Mouse (Mus musculus): ENCODE measurements around the gene Bcap31. TPM values are rescaled to one million over a fixed set of nuclear protein-coding genes. Genes with fewer than 3 reads are reported as not detected.
A peak's percentile ranks its signal among the peaks of the same experiment; 100 is the strongest.
"Not testable (repeated sequence)": the region's sequence is repeated elsewhere in the genome, so short reads cannot be mapped to it uniquely, and the experiment has no call there.

The Bcap31 gene
- total RNA-seq (2021) = 10 to 100 TPM; 74.8 to 90.1 TPM
- long read RNA-seq, experiment 1, transcript Bcap31-201 (8 exons, 1,219 nt) = major isoform, 55 of 60 reads
- long read RNA-seq, experiment 1, partial matches to known transcripts = 2 of 60 reads
- long read RNA-seq, experiment 1, other reads (novel, unspliced or antisense) = 3 of 60 reads
- long read RNA-seq, experiment 2, transcript Bcap31-201 (8 exons, 1,219 nt) = major isoform, 28 of 35 reads
- long read RNA-seq, experiment 2, partial matches to known transcripts = 4 of 35 reads
- long read RNA-seq, experiment 2, other reads (novel, unspliced or antisense) = 3 of 35 reads

DNA sequence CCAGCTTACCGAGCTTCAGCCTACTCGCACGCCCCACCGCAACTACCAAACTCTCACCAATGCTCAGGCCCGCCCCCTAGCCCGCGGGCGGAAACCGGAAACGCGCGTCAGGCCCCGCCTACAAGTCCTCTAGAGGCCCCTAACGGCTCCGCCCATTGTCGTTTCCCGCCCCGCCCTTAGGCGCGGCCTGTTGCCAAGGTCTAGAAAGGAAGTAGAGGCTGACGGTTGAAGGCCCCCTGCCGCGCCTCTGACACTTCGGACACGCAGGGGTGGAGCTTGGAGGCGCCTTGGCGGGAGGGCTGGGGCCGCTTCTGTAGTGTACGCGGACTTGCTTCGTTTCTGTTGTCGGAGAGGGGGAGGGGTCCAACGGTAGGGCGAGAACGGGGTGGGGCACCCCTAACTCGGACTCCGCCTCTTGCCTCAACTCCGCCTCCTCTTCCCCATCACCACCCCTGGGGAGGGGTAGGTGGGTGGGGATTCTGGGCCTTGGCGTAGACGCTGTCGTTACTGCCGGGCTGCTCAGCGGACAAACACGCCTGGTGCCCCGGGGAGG is at the start of gene Bcap31, which contains the start of gene Abcd1:
TSS of gene Bcap31 (minus strand) at position 67 of the 553 bp plus-strand sequence.
TSS of gene Abcd1 (plus strand) at position 489 of the 553 bp plus-strand sequence.
- peak; percentile 81 to 86 for DNase-seq (ENCODE audit: extremely low spot score in 1 of 2, low spot score in 2 of 2)
- intact Hi-C loops (cut with DNase I) = loop anchor here (5.0 to 10.0 kb wide), 2 partner anchors 66 to 219 kb away; partner anchors contain the start of gene Renbp
- H3K4me3 ChIP-seq = peak within 1 kb of the TSS; percentile 57
- no peak for TF ChIP-seq CTCF (IDR thresholded peaks at IDR 0.05)
- peak within 1 kb of the TSS; percentile 86 for H3K27ac ChIP-seq

DNA sequence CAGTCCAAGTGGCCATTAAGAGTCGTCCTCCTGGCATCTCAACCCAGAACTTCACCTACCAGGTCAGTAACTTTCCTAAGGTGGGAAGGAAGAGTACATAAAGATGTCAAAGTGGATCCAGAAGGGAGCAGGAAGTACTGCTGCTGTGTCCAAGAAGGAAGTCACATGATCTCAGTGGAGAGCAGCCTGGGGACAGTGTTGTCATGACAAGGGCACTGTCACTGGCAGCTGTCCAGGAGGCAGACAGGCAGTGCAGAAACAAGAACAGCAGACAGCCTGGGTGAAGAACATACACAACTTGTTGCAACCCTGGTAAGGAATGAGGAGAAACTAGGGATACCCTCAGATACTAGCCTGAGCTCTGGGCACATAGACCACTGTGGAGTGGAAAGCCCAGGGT is 49.3 kb upstream of the Bcap31 start:
- DNase-seq (ENCODE audit: extremely low spot score in 1 of 2, low spot score in 2 of 2) = no peak
- no peak for TF ChIP-seq CTCF (IDR thresholded peaks at IDR 0.05)
- intact Hi-C loops (cut with DNase I) = no loop called here
- Histone ChIP-seq H3K4me3 (no peak overlapping the region), H3K27ac (no peak overlapping the region)

DNA sequence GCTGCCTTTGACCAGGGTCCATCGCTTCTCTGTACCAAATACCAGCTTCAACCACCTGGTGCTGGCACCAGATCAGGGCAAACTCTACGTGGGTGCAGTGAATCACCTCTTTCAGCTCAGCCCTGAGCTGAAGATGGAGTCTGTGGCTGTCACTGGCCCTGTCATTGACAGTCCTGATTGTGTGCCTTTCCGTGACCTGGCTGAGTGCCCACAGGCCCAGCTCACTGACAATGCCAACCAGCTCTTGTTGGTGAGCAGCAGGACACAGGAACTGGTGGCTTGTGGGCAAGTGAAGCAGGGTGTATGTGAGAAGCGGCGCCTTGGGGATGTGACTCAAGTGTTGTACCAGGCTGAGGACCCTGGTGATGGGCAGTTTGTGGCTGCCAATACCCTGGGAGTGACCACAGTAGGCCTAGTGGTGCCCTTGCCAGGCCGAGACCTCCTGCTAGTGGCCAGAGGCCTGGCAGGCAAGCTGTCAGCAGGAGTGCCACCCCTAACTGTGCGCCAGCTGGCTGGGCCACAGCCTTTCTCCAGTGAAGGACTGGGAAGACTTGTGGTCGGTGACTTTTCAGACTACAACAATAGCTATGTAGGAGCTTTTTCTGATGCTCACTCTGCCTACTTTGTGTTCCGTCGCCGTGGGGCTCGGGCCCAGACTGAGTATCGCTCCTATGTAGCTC is 42.8 kb upstream of the Bcap31 start:
- no peak for TF ChIP-seq CTCF (IDR thresholded peaks at IDR 0.05)
- H3K4me3 ChIP-seq = no peak overlapping the region

DNA sequence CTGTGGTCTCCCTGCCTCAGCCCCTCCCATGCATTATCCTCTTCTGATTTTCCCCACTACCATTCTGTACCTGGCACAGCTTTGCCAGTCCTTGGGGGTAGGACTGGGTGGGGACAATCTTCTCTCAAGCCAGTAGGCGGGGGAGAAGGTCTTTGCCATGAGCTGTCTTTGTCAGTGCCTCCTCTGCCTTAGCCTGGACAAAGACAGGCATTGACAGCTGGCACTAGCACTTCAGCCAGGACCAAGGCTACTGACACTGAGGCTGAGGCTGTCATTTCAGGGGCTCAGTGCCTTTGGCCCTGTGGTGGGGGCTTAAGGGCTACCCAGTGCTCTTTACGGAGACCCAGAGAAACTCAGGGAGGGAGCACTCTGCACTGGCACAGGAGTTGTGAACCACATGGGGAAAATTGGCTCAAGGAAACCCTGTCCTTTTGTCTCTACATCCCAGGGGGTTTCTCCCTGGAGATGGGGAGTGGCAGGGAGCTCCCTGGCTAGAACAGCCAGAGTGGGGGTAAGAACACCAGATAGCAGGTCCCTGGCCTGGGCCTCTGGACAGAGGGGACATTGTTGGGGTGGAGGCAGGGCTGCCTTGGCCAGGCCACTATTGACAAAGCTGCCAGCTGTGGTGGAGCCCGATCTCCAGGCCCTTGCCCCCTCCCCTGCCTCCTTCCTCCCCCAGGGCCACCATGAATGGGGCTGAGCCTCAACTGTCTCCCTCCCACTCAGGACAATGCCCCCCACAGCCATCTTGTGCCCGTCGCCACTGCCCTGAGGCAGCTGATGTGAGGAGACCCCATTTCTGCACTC is 40.6 kb upstream of the Bcap31 start, which contains the start of gene Plxnb3:
TSS of gene Plxnb3 (plus strand) at position 757 of the 807 bp plus-strand sequence.
- no peak within 1 kb of the TSS for H3K4me3 ChIP-seq
- intact Hi-C loops (cut with DNase I) = no loop called here
- peak within 1 kb of the TSS; percentile 36; the same call in 1 of the 2 replicates for H3K27ac ChIP-seq
- no peak for DNase-seq (ENCODE audit: extremely low spot score in 1 of 2, low spot score in 2 of 2)
- no peak for TF ChIP-seq CTCF (IDR thresholded peaks at IDR 0.05)

More for the DNA sequence above, 42.8 kb upstream of the Bcap31 start:
- intact Hi-C loops (cut with DNase I) = no loop called here
- no peak overlapping the region for H3K27ac ChIP-seq
- DNase-seq (ENCODE audit: extremely low spot score in 1 of 2, low spot score in 2 of 2) = no peak

DNA sequence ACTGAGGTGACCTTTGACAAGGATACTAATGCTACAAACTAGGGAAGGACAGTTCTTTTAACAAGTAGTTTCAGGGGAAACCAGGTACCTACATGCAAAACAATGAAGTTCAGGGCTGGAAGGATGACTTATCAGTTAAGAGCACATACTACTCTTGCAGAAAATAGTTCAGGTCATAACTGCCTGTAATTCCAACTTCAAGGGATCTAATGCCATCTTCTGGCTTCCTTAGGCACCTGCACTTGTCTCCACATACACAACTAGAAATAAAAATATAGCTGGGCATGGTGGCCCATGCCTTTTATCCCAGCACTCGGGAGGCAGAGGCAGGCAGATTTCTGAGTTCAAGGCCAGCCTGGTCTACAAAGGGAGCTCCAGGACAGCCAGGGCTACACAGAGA is 33.0 kb upstream of the Bcap31 start:
- TF ChIP-seq CTCF (IDR thresholded peaks at IDR 0.05) = no peak; the same call in 1 of the 2 replicates
- H3K27ac ChIP-seq = no peak overlapping the region
- no peak overlapping the region for H3K4me3 ChIP-seq
- no peak for DNase-seq (ENCODE audit: extremely low spot score in 1 of 2, low spot score in 2 of 2)
- intact Hi-C loops (cut with DNase I) = no loop called here

DNA sequence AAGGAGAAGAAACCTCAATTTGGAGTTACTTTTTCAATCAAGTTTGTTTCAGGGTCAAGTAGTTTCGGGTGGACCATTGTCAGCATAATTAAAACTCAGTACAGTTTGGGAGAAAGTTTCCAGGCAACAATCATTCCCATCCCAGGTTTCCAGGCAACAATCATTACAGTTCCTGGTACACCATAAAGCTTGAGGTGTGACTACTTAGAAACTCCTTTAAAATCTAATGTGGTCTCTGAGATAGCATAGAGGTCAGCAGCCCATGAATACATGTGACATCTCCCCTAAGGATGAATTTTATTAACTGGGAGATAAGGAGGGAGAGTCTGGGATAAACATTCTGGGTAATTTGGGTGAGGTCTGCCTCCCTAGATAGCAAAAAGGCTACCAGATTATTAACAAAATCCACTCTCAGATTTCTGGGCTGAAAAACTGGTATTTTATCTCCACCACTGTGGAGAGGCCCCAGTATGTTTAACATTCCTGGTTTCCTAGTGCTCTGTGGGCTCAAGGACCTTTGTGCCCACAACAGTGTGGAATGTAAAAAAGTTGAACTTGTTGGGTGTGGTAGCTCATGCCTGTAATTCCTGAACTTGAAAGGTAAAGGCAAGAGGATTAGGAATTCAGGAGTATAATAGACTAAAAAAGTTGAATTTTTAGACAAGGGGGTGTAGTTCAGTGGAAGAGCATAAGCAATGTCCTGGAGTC is 29.0 kb upstream of the Bcap31 start:
- Histone ChIP-seq H3K27ac (no peak overlapping the region), H3K4me3 (no peak overlapping the region)
- intact Hi-C loops (cut with DNase I) = no loop called here
- TF ChIP-seq CTCF (IDR thresholded peaks at IDR 0.05) = no peak
- DNase-seq (ENCODE audit: extremely low spot score in 1 of 2, low spot score in 2 of 2) = no peak

DNA sequence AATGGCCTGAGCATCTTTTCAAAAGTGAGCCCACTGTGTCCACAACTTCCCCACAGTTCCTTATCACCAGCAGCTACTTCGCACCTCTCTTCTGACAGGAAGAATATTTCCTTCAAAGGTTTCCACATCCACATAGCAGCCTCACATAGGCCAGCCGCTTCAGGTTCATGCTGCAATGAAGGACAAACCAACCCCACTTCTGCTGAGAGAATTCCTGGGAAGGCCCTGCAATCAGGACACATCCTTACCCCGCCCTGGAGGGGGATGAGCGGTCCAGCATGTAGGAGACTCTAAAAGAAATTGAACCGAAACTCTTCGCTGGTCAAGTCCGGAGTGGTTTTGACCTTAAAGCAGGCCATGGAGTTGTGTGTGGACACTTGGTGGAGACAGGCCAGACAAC is 23.9 kb upstream of the Bcap31 start:
- intact Hi-C loops (cut with DNase I) = not testable (repeated sequence)

DNA sequence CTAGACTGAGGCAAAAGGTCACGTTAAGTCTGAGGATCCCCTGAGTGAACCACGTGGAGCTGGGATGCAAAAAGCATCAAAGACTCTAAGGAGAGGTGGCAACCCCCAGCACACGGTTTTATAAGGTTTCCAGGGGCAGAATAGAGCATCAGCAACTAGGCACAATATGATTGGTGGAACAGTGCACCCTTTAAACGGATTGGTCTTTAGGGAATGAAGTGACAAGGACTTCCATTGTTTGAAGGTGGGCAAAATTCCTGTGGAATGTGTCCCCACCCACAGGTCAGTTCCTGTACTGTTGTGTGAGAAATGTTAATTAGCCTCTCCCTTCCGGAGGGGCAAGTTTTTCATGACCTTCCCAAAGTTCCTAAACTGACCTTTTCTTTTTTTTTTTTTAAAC is 23.2 kb upstream of the Bcap31 start:
- no peak for TF ChIP-seq CTCF (IDR thresholded peaks at IDR 0.05)

More for the DNA sequence above, 23.9 kb upstream of the Bcap31 start:
- not testable (repeated sequence) for H3K27ac ChIP-seq; DNase-seq (ENCODE audit: extremely low spot score in 1 of 2, low spot score in 2 of 2); H3K4me3 ChIP-seq

DNA sequence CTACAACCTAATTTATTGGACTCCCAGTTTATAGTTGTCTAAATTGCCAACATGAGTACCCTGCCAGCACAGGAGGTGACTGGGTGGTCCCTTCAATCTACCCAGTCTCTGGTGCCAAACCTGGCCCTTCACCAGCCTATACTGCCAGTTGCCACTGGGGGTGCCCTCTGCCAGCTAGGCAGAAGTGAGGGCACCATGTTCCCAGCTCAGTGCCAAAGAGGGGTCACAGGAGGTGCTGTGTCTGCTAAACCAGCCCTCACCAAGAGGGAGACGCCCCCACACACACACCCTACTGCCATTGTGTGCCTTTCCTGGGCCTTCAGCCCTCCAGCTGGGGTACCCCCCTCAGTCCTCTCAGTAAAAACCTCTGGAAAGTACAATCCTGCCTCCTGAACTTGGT is 22.2 kb upstream of the Bcap31 start:
- DNase-seq (ENCODE audit: extremely low spot score in 1 of 2, low spot score in 2 of 2) = no peak
- Histone ChIP-seq H3K27ac (no peak overlapping the region), H3K4me3 (no peak overlapping the region)
- intact Hi-C loops (cut with DNase I) = no loop called here
- peak; percentile 26 for TF ChIP-seq CTCF (IDR thresholded peaks at IDR 0.05)

More for the DNA sequence above, 23.2 kb upstream of the Bcap31 start:
- intact Hi-C loops (cut with DNase I) = no loop called here
- no peak overlapping the region for H3K27ac ChIP-seq
- no peak for DNase-seq (ENCODE audit: extremely low spot score in 1 of 2, low spot score in 2 of 2)
- H3K4me3 ChIP-seq = no peak overlapping the region

DNA sequence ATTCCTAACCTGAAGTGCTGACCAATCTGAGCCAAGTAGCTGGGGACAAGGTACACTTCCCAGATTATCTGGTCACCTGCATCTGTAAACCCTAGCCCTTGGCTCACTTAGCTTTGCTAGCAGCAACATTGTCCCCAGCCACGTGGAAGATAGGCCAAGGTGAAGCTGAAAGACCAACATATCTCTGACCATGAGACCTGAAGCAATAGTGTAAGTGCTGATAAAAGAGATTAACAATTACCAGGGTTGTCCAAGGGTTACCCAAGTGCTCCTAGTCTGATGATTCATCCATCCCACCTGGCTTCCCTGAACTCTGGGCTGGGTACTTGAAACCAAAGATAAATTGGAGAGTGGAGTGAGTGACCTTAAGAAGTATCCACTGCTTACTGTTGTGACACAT is 14.9 kb upstream of the Bcap31 start:
- H3K27ac ChIP-seq = no peak overlapping the region
- DNase-seq (ENCODE audit: extremely low spot score in 1 of 2, low spot score in 2 of 2) = no peak
- TF ChIP-seq CTCF (IDR thresholded peaks at IDR 0.05) = no peak
- intact Hi-C loops (cut with DNase I) = no loop called here
- no peak overlapping the region for H3K4me3 ChIP-seq

All from left cerebral cortex, adult 2 months (tissue).